Mouse (Mus musculus) megakaryocyte, embryonic 14.5 days (primary cell): ENCODE data around the gene Polr2i. TPM values are rescaled to one million over a fixed set of nuclear protein-coding genes. Genes with fewer than 3 reads are reported as not detected.
"Not testable (repeated sequence)": the region's sequence is repeated elsewhere in the genome, so short reads cannot be mapped to it uniquely, and the experiment has no call there.

Source experiments
- H3K27me3 ChIP-seq: replicated peaks from 2 replicates; pipeline ENCODE3; 2012; ENCODE audit warnings: inconsistent platforms
- H3K36me3 ChIP-seq: replicated peaks from 2 replicates; pipeline ENCODE3; 2012; ENCODE audit warnings: low read length, inconsistent platforms, mixed read lengths
- H3K4me1 ChIP-seq: 2 replicates; pipeline ENCODE4 v1.6.1; 2012; ENCODE audit warnings: inconsistent platforms
- H3K4me3 ChIP-seq: replicated peaks from 2 replicates; pipeline ENCODE3; 2012; ENCODE audit warnings: moderate library complexity, mild to moderate bottlenecking, inconsistent platforms
- H3K9me3 ChIP-seq: 2 replicates; pipeline ENCODE4 v1.6.1; 2012; ENCODE audit warnings: inconsistent platforms
- FLI1 ChIP-seq: IDR thresholded peaks from 2 replicates; pipeline ENCODE4 v1.6.1; 2012; ENCODE audit warnings: low read length, inconsistent platforms, mixed read lengths
- GATA1 ChIP-seq: IDR thresholded peaks from 3 replicates; pipeline ENCODE4 v1.6.1; 2012; ENCODE audit warnings: mixed read lengths, low read length, inconsistent platforms, borderline replicate concordance
- polyA plus RNA-seq: library from polyadenylated mRNA; stranded (reverse); fragments of >175 nt; gene quantifications from 2 replicates; pipeline ENCODE4 v1.2.3, GENCODE M21; 2012; ENCODE audit warnings: low replicate concordance; ENCODE audit not compliant: insufficient read depth

Polr2i gene
- polyA plus RNA-seq, 1 experiment = 67.3 TPM

DNA sequence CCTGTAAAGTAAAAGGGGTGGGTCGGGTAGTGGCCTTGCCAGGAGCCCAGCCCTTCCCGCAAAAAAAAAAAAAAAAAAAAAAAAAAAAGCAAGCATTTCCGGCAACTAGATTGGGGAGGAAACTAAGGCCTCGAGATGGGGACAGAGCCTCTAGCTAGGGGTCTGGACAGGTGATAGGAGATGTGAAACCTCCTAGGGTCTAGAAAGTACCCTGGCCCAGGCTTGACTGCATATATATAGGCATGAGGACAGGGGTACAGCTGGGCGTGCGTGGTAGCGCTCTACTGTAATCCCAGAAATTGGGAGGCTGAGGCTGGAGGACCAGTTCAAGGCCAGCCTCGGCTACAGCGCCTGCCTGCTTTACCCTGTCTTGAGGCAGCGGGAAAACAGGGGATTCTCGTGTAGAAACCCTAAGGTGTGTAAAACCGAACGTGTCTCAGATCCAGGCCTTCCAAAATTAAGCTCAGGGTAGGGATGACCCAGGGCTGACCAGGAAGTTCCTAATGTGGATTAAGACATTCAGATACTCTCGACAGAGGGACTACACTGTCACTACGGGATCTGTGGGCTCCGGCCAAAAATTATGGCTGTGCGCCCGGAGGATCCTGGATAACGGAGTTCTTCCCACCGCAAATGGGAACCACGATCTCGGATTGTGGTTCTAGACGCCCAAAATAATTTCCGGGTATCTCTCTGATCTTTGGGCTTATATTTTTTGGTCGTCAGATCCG is 37.5 kb upstream of the Polr2i start:
- H3K4me1 ChIP-seq = peaks cover 58% of the 10 kb centered on the region
- H3K27me3 ChIP-seq = no peaks in the 10 kb centered on the region
- H3K4me3 ChIP-seq = peak overlapping the region; percentile 97
- TF ChIP-seq GATA1 = no peak
- TF ChIP-seq FLI1 = no peak
- no peaks in the 10 kb centered on the region for H3K9me3 ChIP-seq
- peaks cover 41% of the 10 kb centered on the region for H3K36me3 ChIP-seq

GRCm38 (mm10) chr7:30194884-30195283 is 36.9 kb upstream of the Polr2i start:
- H3K36me3 ChIP-seq = peaks cover 36% of the 10 kb centered on the region
- peaks cover 58% of the 10 kb centered on the region for H3K4me1 ChIP-seq
- no peaks in the 10 kb centered on the region for H3K9me3 ChIP-seq
- H3K4me3 ChIP-seq = peak overlapping the region; percentile 97
- H3K27me3 ChIP-seq = no peaks in the 10 kb centered on the region
- TF ChIP-seq GATA1 = no peak
- TF ChIP-seq FLI1 = no peak

GRCm38 (mm10) chr7:30195461-30195860 is 36.3 kb upstream of the Polr2i start:
- no peaks in the 10 kb centered on the region for H3K27me3 ChIP-seq
- TF ChIP-seq FLI1 (no peak), GATA1 (no peak)
- H3K4me1 ChIP-seq = peaks cover 58% of the 10 kb centered on the region
- H3K4me3 ChIP-seq = peak overlapping the region; percentile 97
- H3K36me3 ChIP-seq = peaks cover 30% of the 10 kb centered on the region
- no peaks in the 10 kb centered on the region for H3K9me3 ChIP-seq

DNA sequence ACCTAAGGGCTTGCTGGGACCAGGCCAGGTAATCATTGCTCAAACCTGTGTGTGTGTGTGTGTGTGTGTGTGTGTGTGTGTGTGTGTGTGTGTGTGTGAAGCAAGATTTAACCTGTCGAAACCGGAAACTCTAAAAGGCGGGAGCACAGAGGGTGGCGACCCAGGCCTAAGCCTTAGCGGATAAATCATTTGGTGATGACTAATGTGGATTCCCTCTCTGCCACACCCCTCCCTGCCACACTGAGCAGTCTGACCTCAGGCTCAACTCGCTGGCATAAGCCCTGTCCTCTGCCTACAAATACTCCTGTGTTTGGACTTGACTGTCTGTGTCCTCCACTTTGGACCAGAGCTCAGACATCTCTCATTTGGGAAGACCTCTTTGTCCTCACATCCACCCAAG is 35.6 kb upstream of the Polr2i start:
- TF ChIP-seq FLI1 (no peak), GATA1 (no peak)
- H3K4me3 ChIP-seq = peak overlapping the region; percentile 83

GRCm38 (mm10) chr7:30197592-30198129 is 34.1 kb upstream of the Polr2i start:
- Histone ChIP-seq H3K4me3 (no peak overlapping the region), H3K9me3 (no peaks in the 10 kb centered on the region), H3K4me1 (peaks cover 51% of the 10 kb centered on the region), H3K27me3 (no peaks in the 10 kb centered on the region), H3K36me3 (peaks cover 8% of the 10 kb centered on the region)
- TF ChIP-seq GATA1 = no peak
- no peak for TF ChIP-seq FLI1

More for the DNA sequence above, 35.6 kb upstream of the Polr2i start:
- H3K4me1 ChIP-seq = peaks cover 58% of the 10 kb centered on the region
- H3K27me3 ChIP-seq = no peaks in the 10 kb centered on the region
- peaks cover 23% of the 10 kb centered on the region for H3K36me3 ChIP-seq
- no peaks in the 10 kb centered on the region for H3K9me3 ChIP-seq

DNA sequence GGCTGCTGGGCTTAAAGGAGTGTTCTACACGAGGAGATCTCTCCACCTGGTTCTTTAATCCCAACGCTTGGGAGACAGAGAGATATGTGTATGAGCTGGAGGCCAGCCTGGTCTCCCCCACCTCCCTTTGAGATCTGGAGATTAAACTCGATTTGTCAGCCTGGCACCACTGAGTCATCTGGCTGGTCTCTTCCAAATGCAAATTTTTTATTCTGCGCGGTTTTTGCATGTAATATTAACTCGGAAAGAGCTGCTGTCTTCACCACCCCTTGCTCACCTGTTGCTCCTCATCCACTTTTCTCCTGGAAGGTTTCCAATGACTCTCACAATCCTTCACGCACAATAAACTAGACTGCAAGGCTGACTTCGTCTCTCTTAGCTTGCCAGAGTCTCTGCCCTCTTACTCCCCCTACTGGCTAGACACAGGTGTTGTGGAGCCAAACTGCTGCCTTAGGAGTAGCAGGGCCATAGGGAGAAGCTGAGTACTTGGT is 33.2 kb upstream of the Polr2i start, which contains the start of gene Capns1:
TSS of gene Capns1 (minus strand) at position 331 of the 491 bp plus-strand sequence.
- no peaks in the 10 kb centered on the region for H3K27me3 ChIP-seq
- H3K4me3 ChIP-seq = peak within 1 kb of the TSS; percentile 56
- H3K9me3 ChIP-seq = no peaks in the 10 kb centered on the region
- H3K4me1 ChIP-seq = peaks cover 42% of the 10 kb centered on the region
- TF ChIP-seq FLI1 = no peak
- no peak for TF ChIP-seq GATA1
- no peaks in the 10 kb centered on the region for H3K36me3 ChIP-seq

- peaks cover 44% of the 10 kb centered on the region for H3K4me1 ChIP-seq
- TF ChIP-seq GATA1 = no peak
- TF ChIP-seq FLI1 = no peak
- no peak overlapping the region for H3K4me3 ChIP-seq
- no peaks in the 10 kb centered on the region for H3K9me3 ChIP-seq
- H3K27me3 ChIP-seq = no peaks in the 10 kb centered on the region
- no peaks in the 10 kb centered on the region for H3K36me3 ChIP-seq
These were observed 32.1 kb upstream of the Polr2i start for GRCm38 (mm10) chr7:30199498-30200139.

DNA sequence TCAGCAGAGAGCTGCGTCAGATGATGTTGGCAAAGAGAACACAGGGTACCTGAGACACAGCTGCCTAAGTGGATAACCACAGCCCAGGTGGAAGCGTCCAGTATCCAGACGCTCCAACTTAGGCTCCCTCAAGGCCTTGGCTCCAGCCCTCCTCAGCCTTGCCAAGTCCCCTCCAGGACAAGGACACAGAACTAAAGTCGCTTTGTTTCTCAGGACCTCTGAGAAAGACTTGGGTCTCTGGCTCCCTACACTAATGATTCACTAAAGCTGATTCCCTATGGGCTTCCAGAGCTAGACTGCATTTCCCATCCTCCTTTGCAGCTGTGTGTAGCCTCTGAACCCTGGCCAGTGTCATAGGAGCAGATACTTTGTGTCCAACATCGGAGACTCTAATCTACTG is 31.5 kb upstream of the Polr2i start:
- TF ChIP-seq GATA1 = no peak
- H3K36me3 ChIP-seq = no peaks in the 10 kb centered on the region
- H3K27me3 ChIP-seq = no peaks in the 10 kb centered on the region
- no peak overlapping the region for H3K4me3 ChIP-seq
- peaks cover 46% of the 10 kb centered on the region for H3K4me1 ChIP-seq
- no peaks in the 10 kb centered on the region for H3K9me3 ChIP-seq

GRCm38 (mm10) chr7:30200661-30201060 is 31.1 kb upstream of the Polr2i start:
- not testable (repeated sequence) for H3K27me3 ChIP-seq, H3K9me3 ChIP-seq, H3K4me3 ChIP-seq, H3K36me3 ChIP-seq
- H3K4me1 ChIP-seq = peaks cover 45% of the 10 kb centered on the region

DNA sequence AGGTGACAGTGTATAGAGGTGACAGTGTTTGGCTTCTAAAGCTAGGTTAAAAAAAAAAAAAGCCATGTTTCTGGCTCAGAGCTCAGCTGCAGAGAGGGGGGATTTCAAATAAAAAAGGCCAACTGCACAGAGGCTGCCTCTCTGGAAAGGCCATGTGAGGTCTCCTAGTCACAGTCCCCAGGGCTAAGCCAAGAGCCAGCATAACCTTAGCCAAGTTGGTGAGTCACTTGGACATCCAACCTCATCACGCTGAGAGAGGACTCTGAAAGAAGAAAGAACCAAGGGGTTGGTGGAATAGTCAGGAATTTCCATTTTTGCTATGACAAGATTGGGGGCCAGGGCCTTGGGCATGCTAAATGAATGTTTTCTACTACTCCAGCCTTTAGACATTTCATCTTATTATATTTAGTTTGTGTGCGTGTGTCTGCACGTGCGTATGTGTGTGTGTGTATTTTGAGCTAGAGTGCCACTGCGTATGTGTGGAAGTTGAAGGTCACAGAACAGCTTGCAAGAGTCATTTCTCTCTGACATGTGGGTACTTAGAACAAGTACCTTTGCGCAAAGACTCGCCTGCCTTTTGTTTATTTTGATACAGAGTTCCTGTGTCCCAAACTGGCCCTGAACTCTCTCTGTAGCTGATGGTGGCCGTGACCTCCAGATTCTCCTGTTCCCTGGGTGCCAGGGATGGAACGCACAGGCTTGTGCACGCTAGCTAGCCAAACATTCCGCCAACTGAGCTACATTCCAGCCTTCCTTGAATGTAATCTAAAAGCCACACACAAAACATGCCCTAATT is 28.7 kb upstream of the Polr2i start:
- H3K4me1 ChIP-seq = peaks cover 21% of the 10 kb centered on the region
- H3K36me3 ChIP-seq = no peaks in the 10 kb centered on the region
- H3K27me3 ChIP-seq = no peaks in the 10 kb centered on the region
- no peaks in the 10 kb centered on the region for H3K9me3 ChIP-seq
- TF ChIP-seq FLI1 (no peak), GATA1 (no peak)
- H3K4me3 ChIP-seq = no peak overlapping the region
